Mouse (Mus musculus) activated CD4-positive, CD25-positive, alpha-beta regulatory T cell, adult 9 weeks (primary cell): ENCODE measurements around the gene Rcsd1. TPM values are rescaled to one million over a fixed set of nuclear protein-coding genes. Genes with fewer than 3 reads are reported as not detected.

Experiments used
- polyA plus RNA-seq: library from polyadenylated mRNA; unstranded; fragments of 100-300 nt; shearing (Covaris generic); gene quantifications from one replicate; pipeline ENCODE4 v1.2.1, GENCODE M21; 2017

Rcsd1 gene
- 284 TPM for polyA plus RNA-seq

DNA sequence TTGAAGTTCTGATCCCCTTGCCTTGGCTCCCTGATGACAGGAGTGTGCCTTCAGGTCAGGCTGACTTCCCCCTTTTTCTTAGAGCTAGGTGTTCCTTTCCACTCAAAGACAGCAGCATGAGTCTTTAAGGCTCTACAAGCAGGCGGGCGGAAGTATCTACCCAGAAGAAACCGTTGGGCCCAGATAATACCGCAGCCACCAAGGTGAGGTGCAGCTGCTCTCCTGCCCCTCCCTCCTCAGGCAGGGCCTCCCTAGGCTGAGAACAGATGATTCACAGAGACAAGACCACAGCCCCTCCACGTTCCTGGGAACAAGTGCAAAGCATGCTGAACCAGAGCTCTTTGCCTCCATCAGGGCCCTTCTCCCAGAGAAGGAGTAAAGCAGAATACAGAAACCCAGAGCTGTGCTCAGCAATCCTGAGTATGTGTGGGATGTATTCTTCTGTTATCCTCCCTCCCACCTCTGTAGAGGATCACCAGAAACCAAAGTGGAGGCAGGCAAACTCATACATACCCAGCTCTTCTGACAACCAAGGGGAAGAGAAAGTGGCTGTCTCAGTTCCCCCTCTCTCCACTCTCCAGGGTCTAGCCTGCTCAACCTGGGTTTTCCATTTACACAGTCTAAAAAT lies at the start of gene Rcsd1:
Gene Rcsd1 (minus strand): TSS at position 129 of the 628 bp plus-strand sequence.

GRCm38 (mm10) chr1:165634151-165634884 lies 75.2 kb downstream of the Rcsd1 start, which contains the start of gene Mpzl1:
TSS of gene Mpzl1 (minus strand) at chr1:165634538.

Other genes starting within 250 kb of the Rcsd1 start
- gene Dcaf6, start 249.3 kb downstream of the Rcsd1 start, polyA plus RNA-seq: 6.2 TPM
- 155 TPM for gene Mpc2, start 249.1 kb downstream of the Rcsd1 start, polyA plus RNA-seq
- not detected for gene Adcy10, start 224.6 kb downstream of the Rcsd1 start, polyA plus RNA-seq
- 0.40 TPM for gene Mpzl1, start 75.2 kb downstream of the Rcsd1 start, polyA plus RNA-seq
- gene Creg1, start 54.0 kb upstream of the Rcsd1 start, polyA plus RNA-seq: 47.0 TPM
- gene Cd247, start 78.9 kb upstream of the Rcsd1 start, polyA plus RNA-seq: 494 TPM